Mouse (Mus musculus) MEL (cell line): ENCODE results near the gene Evpl. TPM values are rescaled to one million over a fixed set of nuclear protein-coding genes. Genes with fewer than 3 reads are reported as not detected.

Experiments
- DNase-seq: peaks from one replicate; pipeline ENCODE4 v3.0.0; 2011; ENCODE audit warnings: low read depth, low spot score
- H3K27ac ChIP-seq: 2 replicates; pipeline ENCODE4 v1.5.1; 2012; ENCODE audit warnings: low read depth, mild to moderate bottlenecking, control low read depth, low read length, moderate library complexity; ENCODE audit not compliant: control insufficient read depth
- H3K27me3 ChIP-seq, 2 experiments: fragments of 150-350 bp in 1 of 2; sonication (generic) in 1 of 2; 2 replicates each; pipeline ENCODE4 v1.6.1; 2012; ENCODE audit warnings: low read length in 2 of 2, mild to moderate bottlenecking in 2 of 2, improper control_type of control experiment in 1 of 2, moderate library complexity in 1 of 2; ENCODE audit not compliant: insufficient read depth in 2 of 2, control insufficient read depth in 1 of 2
- H3K36me3 ChIP-seq, 2 experiments: 2 replicates each; pipeline ENCODE4 v1.6.1; 2012 to 2014; ENCODE audit warnings: low read length in 2 of 2, improper control_type of control experiment in 1 of 2, inconsistent platforms in 1 of 2, mild to moderate bottlenecking in 1 of 2; ENCODE audit not compliant: insufficient read depth in 2 of 2, control insufficient read depth in 1 of 2
- H3K4me1 ChIP-seq, 2 experiments: fragments of 150-350 bp in 1 of 2; sonication (generic) in 1 of 2; 2 replicates each; pipeline ENCODE4 v1.6.1; 2012; ENCODE audit warnings: low read length in 2 of 2, improper control_type of control experiment in 1 of 2, mild to moderate bottlenecking in 1 of 2; ENCODE audit not compliant: insufficient read depth in 2 of 2, control insufficient read depth in 1 of 2
- H3K4me3 ChIP-seq, 2 experiments: fragments of 150-350 bp in 1 of 2; sonication (generic) in 1 of 2; 2 replicates each; pipeline ENCODE4 v1.5.1; 2012; ENCODE audit warnings: low read depth in 2 of 2, low read length in 2 of 2, mild to moderate bottlenecking in 2 of 2, moderate library complexity in 2 of 2, control low read depth in 1 of 2, improper control_type of control experiment in 1 of 2; ENCODE audit not compliant: control insufficient read depth in 1 of 2, insufficient read depth in 1 of 2
- H3K79me2 ChIP-seq: 2 replicates; pipeline ENCODE4 v1.6.1; 2012; ENCODE audit warnings: mild to moderate bottlenecking, low read length, moderate library complexity; ENCODE audit not compliant: control insufficient read depth, poor library complexity, insufficient read depth
- H3K9ac ChIP-seq: 2 replicates; pipeline ENCODE4 v1.6.1; 2012; ENCODE audit warnings: low read depth, mild to moderate bottlenecking, control low read depth, low read length, moderate library complexity; ENCODE audit not compliant: control insufficient read depth, poor library complexity, severe bottlenecking
- H3K9me3 ChIP-seq: fragments of 150-350 bp; sonication (generic); replicated peaks from 2 replicates; pipeline ENCODE4 v1.6.1; 2012; ENCODE audit warnings: mild to moderate bottlenecking, low read length, improper control_type of control experiment, moderate library complexity; ENCODE audit not compliant: insufficient read depth
- CHD1 ChIP-seq: IDR thresholded peaks from 2 replicates; pipeline ENCODE4 v1.6.1; 2012; ENCODE audit warnings: low read depth, mild to moderate bottlenecking, inconsistent platforms, low read length, improper control_type of control experiment
- CHD2 ChIP-seq: IDR thresholded peaks from 2 replicates; pipeline ENCODE4 v1.6.1; 2011; ENCODE audit warnings: low read length, improper control_type of control experiment
- CTCF ChIP-seq, 3 experiments: IDR thresholded peaks in 2 of 3; conservative IDR thresholded peaks in 1 of 3; 2 replicates each; pipeline ENCODE4 v1.5.1; 2011 to 2012; ENCODE audit warnings: low read length in 3 of 3, low read depth in 2 of 3, mild to moderate bottlenecking in 2 of 3, improper control_type of control experiment in 1 of 3, inconsistent platforms in 1 of 3, mixed read lengths in 1 of 3, moderate library complexity in 1 of 3; ENCODE audit not compliant: control insufficient read depth in 1 of 3, insufficient read depth in 1 of 3, poor library complexity in 1 of 3, severe bottlenecking in 1 of 3
- EP300 ChIP-seq, 2 experiments: IDR thresholded peaks; 2 replicates each; pipeline ENCODE4 v1.6.1; 2011; ENCODE audit warnings: improper control_type of control experiment in 2 of 2, low read length in 2 of 2, low read depth in 1 of 2, mild to moderate bottlenecking in 1 of 2
- GABPA ChIP-seq: IDR thresholded peaks from 2 replicates; pipeline ENCODE4 v1.6.1; 2012; ENCODE audit warnings: low read depth, mild to moderate bottlenecking, inconsistent platforms, low read length, improper control_type of control experiment, moderate library complexity
- GATA1 ChIP-seq: IDR thresholded peaks from 2 replicates; pipeline ENCODE4 v1.6.1; 2011; ENCODE audit warnings: low read depth, low read length, improper control_type of control experiment
- JUND ChIP-seq: IDR thresholded peaks from 2 replicates; pipeline ENCODE4 v1.6.1; 2011; ENCODE audit warnings: low read depth, mild to moderate bottlenecking, improper control_type of control experiment, low read length
- MAX ChIP-seq: IDR thresholded peaks from 2 replicates; pipeline ENCODE4 v1.6.1; 2011; ENCODE audit warnings: low read length, improper control_type of control experiment
- MAZ ChIP-seq: IDR thresholded peaks from 2 replicates; pipeline ENCODE4 v1.6.1; 2012; ENCODE audit warnings: low read depth, mild to moderate bottlenecking, inconsistent platforms, low read length, improper control_type of control experiment
- MYB ChIP-seq: IDR thresholded peaks from 2 replicates; pipeline ENCODE4 v1.6.1; 2011; ENCODE audit warnings: mild to moderate bottlenecking, low read depth, low read length, improper control_type of control experiment
- NRF1 ChIP-seq: IDR thresholded peaks from 2 replicates; pipeline ENCODE4 v1.6.1; 2014; ENCODE audit warnings: low read depth, mild to moderate bottlenecking, inconsistent platforms, low read length, improper control_type of control experiment, moderate library complexity; ENCODE audit not compliant: poor library complexity, insufficient read depth, severe bottlenecking
- POLR2AphosphoS2 ChIP-seq: IDR thresholded peaks from 2 replicates; pipeline ENCODE4 v1.6.1; 2011; ENCODE audit warnings: low read length, improper control_type of control experiment
- RCOR1 ChIP-seq: IDR thresholded peaks from 2 replicates; pipeline ENCODE4 v1.6.1; 2012; ENCODE audit warnings: low read depth, mild to moderate bottlenecking, inconsistent platforms, low read length, improper control_type of control experiment
- SIN3A ChIP-seq: IDR thresholded peaks from 2 replicates; pipeline ENCODE4 v1.6.1; 2012; ENCODE audit warnings: low read length, improper control_type of control experiment, inconsistent platforms
- TAL1 ChIP-seq: IDR thresholded peaks from 2 replicates; pipeline ENCODE4 v1.6.1; 2012; ENCODE audit warnings: mild to moderate bottlenecking, inconsistent platforms, low read length, moderate library complexity, mixed read lengths
- TBP ChIP-seq: IDR thresholded peaks from 2 replicates; pipeline ENCODE4 v1.8.0; 2011; ENCODE audit warnings: low read depth, low read length, improper control_type of control experiment
- UBTF ChIP-seq: IDR thresholded peaks from 2 replicates; pipeline ENCODE4 v1.6.1; 2012; ENCODE audit warnings: low read depth, mild to moderate bottlenecking, inconsistent platforms, low read length, improper control_type of control experiment, moderate library complexity, borderline replicate concordance; ENCODE audit not compliant: insufficient read depth
- USF1 ChIP-seq: IDR thresholded peaks from 2 replicates; pipeline ENCODE4 v1.6.1; 2014; ENCODE audit warnings: low read depth, mild to moderate bottlenecking, inconsistent platforms, low read length, improper control_type of control experiment, moderate library complexity
- ZC3H11A ChIP-seq: IDR thresholded peaks from 2 replicates; pipeline ENCODE4 v1.6.1; 2012; ENCODE audit warnings: low read depth, mild to moderate bottlenecking, inconsistent platforms, low read length, improper control_type of control experiment
- polyA plus RNA-seq, 2 experiments: library from polyadenylated mRNA; stranded (reverse) in 1 of 2; unstranded in 1 of 2; fragments of >175 nt in 1 of 2; fragments of >200 nt in 1 of 2; gene quantifications; 2 replicates each; pipeline versions ENCODE4 v1.2.1 to v1.2.4; 2012; ENCODE audit warnings: low replicate concordance in 2 of 2, low read depth in 1 of 2; ENCODE audit not compliant: insufficient read length in 2 of 2, insufficient read depth in 1 of 2, missing spikeins in 1 of 2
- total RNA-seq: library from RNA; depleted of rRNA; stranded (reverse); fragments of 300-350 nt; gene quantifications from 2 replicates; pipeline ENCODE4 v1.2.3, GENCODE M21; 2012

Evpl gene
- total and polyA plus RNA-seq, 3 experiments: 0.39 to 0.78 TPM; not detected in 1

DNA sequence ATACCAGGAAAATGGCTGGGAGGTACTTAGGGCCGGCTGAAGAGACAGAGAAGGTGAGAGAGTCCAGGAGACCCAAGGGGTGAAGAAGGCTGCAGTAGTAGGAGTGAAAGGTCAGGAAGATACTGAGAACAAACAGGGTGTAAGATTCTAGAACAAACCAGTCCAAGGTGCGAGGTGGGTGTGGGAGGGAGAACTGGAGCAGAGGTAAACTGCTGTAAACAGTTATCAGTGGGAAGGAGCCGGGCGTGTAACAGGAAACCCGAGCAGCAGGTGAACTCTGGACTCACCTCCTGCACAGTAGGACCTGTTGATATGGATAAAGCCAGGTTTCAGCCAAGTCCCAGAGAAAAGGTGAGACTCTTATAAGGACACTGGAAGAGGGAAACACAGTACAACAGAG lies 27.2 kb downstream of the Evpl start:
- TF ChIP-seq MAZ: no peak
- TF ChIP-seq TAL1: no peak
- no peak for TF ChIP-seq MYB
- TF ChIP-seq CTCF (IDR thresholded peaks at IDR 0.05 in 2 of 3, conservative IDR thresholded peaks at IDR 0.05 in 1 of 3; ENCODE audit: control insufficient read depth in 1 of 3, insufficient read depth in 1 of 3, low read depth in 2 of 3, low read length in 3 of 3, poor library complexity in 1 of 3, severe bottlenecking in 1 of 3): no peak
- no peak for TF ChIP-seq CHD2
- no peak for TF ChIP-seq NRF1
- TF ChIP-seq USF1: no peak
- TF ChIP-seq POLR2AphosphoS2: no peak
- no peak for TF ChIP-seq RCOR1
- TF ChIP-seq TBP: no peak
- no peak for TF ChIP-seq MAX
- TF ChIP-seq, all 39 proteins: peak for 0
- Histone ChIP-seq H3K9me3 (no peaks in the 10 kb centered on the region), H3K36me3 (no peaks in the 10 kb centered on the region), H3K4me3 (no peak overlapping the region), H3K9ac (no peak overlapping the region), H3K4me1 (peaks cover 0 to 3% of the 10 kb centered on the region in 2 experiments; a peak in 1 of 4 replicates), H3K27ac (no peak overlapping the region), H3K27me3 (no peaks in the 10 kb centered on the region), H3K79me2 (no peaks in the 10 kb centered on the region)
- no peak for DNase-seq

DNA sequence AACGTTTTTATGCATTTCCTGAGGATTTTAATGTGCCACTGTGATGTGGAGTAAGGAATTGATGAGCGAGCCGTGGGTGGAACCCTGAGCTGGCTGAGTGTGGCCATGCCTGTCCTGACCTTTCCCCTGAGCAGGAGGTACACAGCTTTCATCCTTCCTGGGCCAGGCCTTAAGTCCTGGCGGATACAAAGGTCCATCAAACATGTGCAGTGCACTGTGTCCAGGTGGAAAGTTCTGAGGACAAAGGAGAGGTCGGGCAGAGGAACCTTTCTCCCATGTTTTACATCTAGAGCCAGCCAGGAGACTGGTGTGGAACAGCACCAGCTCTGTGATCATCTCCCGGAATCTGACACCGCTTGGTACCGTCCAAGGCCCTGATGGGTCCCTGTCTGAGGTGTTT lies 28.6 kb downstream of the Evpl start:
- no peak overlapping the region for H3K9ac ChIP-seq
- no peaks in the 10 kb centered on the region for H3K79me2 ChIP-seq
- H3K4me1 ChIP-seq: peaks cover 0 to 3% of the 10 kb centered on the region in 2 experiments; a peak in 1 of 4 replicates
- TF ChIP-seq GATA1: no peak
- no peak for TF ChIP-seq MAX
- TF ChIP-seq UBTF: no peak
- TF ChIP-seq TBP: no peak
- no peak for TF ChIP-seq SIN3A
- TF ChIP-seq ZC3H11A: no peak
- TF ChIP-seq CHD1: no peak
- TF ChIP-seq JUND: no peak
- no peak for TF ChIP-seq CTCF (IDR thresholded peaks at IDR 0.05 in 2 of 3, conservative IDR thresholded peaks at IDR 0.05 in 1 of 3; ENCODE audit: control insufficient read depth in 1 of 3, insufficient read depth in 1 of 3, low read depth in 2 of 3, low read length in 3 of 3, poor library complexity in 1 of 3, severe bottlenecking in 1 of 3)
- no peak for TF ChIP-seq GABPA
- TF ChIP-seq EP300 (IDR thresholded peaks at IDR 0.05; ENCODE audit: low read depth in 1 of 2, low read length in 2 of 2): no peak
- no peak for DNase-seq
- no peaks in the 10 kb centered on the region for H3K36me3 ChIP-seq
- H3K27me3 ChIP-seq: no peaks in the 10 kb centered on the region
- H3K9me3 ChIP-seq: no peaks in the 10 kb centered on the region
- H3K27ac ChIP-seq: no peak overlapping the region
- no peak overlapping the region for H3K4me3 ChIP-seq
